Mouse (Mus musculus): ENCODE results near the gene Plekho1. TPM values are rescaled to one million over a fixed set of nuclear protein-coding genes. Genes with fewer than 3 reads are reported as not detected.
"Not testable (repeated sequence)": the region's sequence is repeated elsewhere in the genome, so short reads cannot be mapped to it uniquely, and the experiment has no call there.

The Plekho1 gene
- 10 to 100 TPM; 11.3 to 16.5 (median 12.9) TPM for total RNA-seq (2022)

- no peak for DNase-seq (ENCODE audit: low spot score in 2 of 2)
Observed at GRCm38 (mm10) chr3:95995802-95996428, at the start of gene Plekho1. Gene Plekho1, minus strand, starts transcription at chr3:95996001.

- not testable (repeated sequence) for DNase-seq (ENCODE audit: low spot score in 2 of 2)
Observed at GRCm38 (mm10) chr3:96044559-96044958, 48.8 kb upstream of the Plekho1 start.

GRCm38 (mm10) chr3:96043104-96043503, 47.3 kb upstream of the Plekho1 start:
- DNase-seq (ENCODE audit: low spot score in 2 of 2): no peak

- no peak for DNase-seq (ENCODE audit: low spot score in 2 of 2)
Observed at GRCm38 (mm10) chr3:96041079-96041478, 45.3 kb upstream of the Plekho1 start.

- no peak for DNase-seq (ENCODE audit: low spot score in 2 of 2)
Observed at GRCm38 (mm10) chr3:96040663-96041006, 44.8 kb upstream of the Plekho1 start.

GRCm38 (mm10) chr3:96039857-96040662, 44.3 kb upstream of the Plekho1 start:
- no peak for DNase-seq (ENCODE audit: low spot score in 2 of 2)

- DNase-seq (ENCODE audit: low spot score in 2 of 2): no peak
Observed at GRCm38 (mm10) chr3:96038851-96039250, 43.0 kb upstream of the Plekho1 start.

GRCm38 (mm10) chr3:96038156-96038555, 42.4 kb upstream of the Plekho1 start:
- no peak for DNase-seq (ENCODE audit: low spot score in 2 of 2)

- no peak for DNase-seq (ENCODE audit: low spot score in 2 of 2)
Observed at GRCm38 (mm10) chr3:96036796-96037195, 41.0 kb upstream of the Plekho1 start.

- no peak for DNase-seq (ENCODE audit: low spot score in 2 of 2)
Observed at GRCm38 (mm10) chr3:96033046-96033445, 37.2 kb upstream of the Plekho1 start.

- DNase-seq (ENCODE audit: low spot score in 2 of 2): no peak
Observed at GRCm38 (mm10) chr3:96032652-96033017, 36.8 kb upstream of the Plekho1 start.

- DNase-seq (ENCODE audit: low spot score in 2 of 2): no peak
Observed at GRCm38 (mm10) chr3:96031991-96032651, 36.3 kb upstream of the Plekho1 start.

GRCm38 (mm10) chr3:96029766-96030165, 34.0 kb upstream of the Plekho1 start:
- no peak for DNase-seq (ENCODE audit: low spot score in 2 of 2)

- no peak for DNase-seq (ENCODE audit: low spot score in 2 of 2)
Observed at GRCm38 (mm10) chr3:96029336-96029735, 33.5 kb upstream of the Plekho1 start.

- no peak for DNase-seq (ENCODE audit: low spot score in 2 of 2)
Observed at GRCm38 (mm10) chr3:96027875-96028274, 32.1 kb upstream of the Plekho1 start.

- no peak for DNase-seq (ENCODE audit: low spot score in 2 of 2)
Observed at GRCm38 (mm10) chr3:96027145-96027544, 31.3 kb upstream of the Plekho1 start.

- no peak for DNase-seq (ENCODE audit: low spot score in 2 of 2)
Observed at GRCm38 (mm10) chr3:96021421-96022128, 25.8 kb upstream of the Plekho1 start.

GRCm38 (mm10) chr3:96020735-96021134, 24.9 kb upstream of the Plekho1 start:
- no peak for DNase-seq (ENCODE audit: low spot score in 2 of 2)

GRCm38 (mm10) chr3:96017461-96017860, 21.7 kb upstream of the Plekho1 start:
- DNase-seq (ENCODE audit: low spot score in 2 of 2): no peak

GRCm38 (mm10) chr3:96016257-96016889, 20.6 kb upstream of the Plekho1 start:
- DNase-seq (ENCODE audit: low spot score in 2 of 2): no peak

GRCm38 (mm10) chr3:96015681-96016080, 19.9 kb upstream of the Plekho1 start:
- DNase-seq (ENCODE audit: low spot score in 2 of 2): no peak

Measured in gastrocnemius, adult 8-10 months (tissue).